Mouse (Mus musculus) urinary bladder, adult 2 months (tissue): ENCODE results near the gene Ttc6. TPM values are rescaled to one million over a fixed set of nuclear protein-coding genes. Genes with fewer than 3 reads are reported as not detected.

Experiments
- DNase-seq: peaks from one replicate; pipeline ENCODE4 v3.0.0; 2022; ENCODE audit warnings: low spot score
- polyA plus RNA-seq: library from polyadenylated mRNA; depleted of rRNA; stranded (reverse); fragments of >200 nt; gene quantifications from 2 replicates; pipeline ENCODE4 v1.2.3, GENCODE M21; 2012; rRNA removed

Gene Ttc6
- polyA plus RNA-seq: 8.5 and 11.9 TPM in 2 replicates

GRCm38 (mm10) chr12:57563909-57564308 is at the start of gene Ttc6:
Gene Ttc6, plus strand, starts transcription at chr12:57564113.
- no peak for DNase-seq

GRCm38 (mm10) chr12:57514552-57514951 is 49.4 kb upstream of the Ttc6 start:
- no peak for DNase-seq

- DNase-seq: no peak
Measured at GRCm38 (mm10) chr12:57515702-57516377, 48.1 kb upstream of the Ttc6 start.

- no peak for DNase-seq
Measured at GRCm38 (mm10) chr12:57528335-57528734, 35.6 kb upstream of the Ttc6 start.

GRCm38 (mm10) chr12:57530474-57530873 is 33.4 kb upstream of the Ttc6 start:
- no peak for DNase-seq

GRCm38 (mm10) chr12:57534517-57534878 is 29.4 kb upstream of the Ttc6 start:
- no peak for DNase-seq

GRCm38 (mm10) chr12:57534879-57535611 is 28.9 kb upstream of the Ttc6 start:
- peak; percentile 63 for DNase-seq

GRCm38 (mm10) chr12:57536056-57536908 is 27.6 kb upstream of the Ttc6 start:
- peak; percentile 58 for DNase-seq

- DNase-seq: no peak
Measured at GRCm38 (mm10) chr12:57536909-57537670, 26.8 kb upstream of the Ttc6 start.

- DNase-seq: no peak
Measured at GRCm38 (mm10) chr12:57537791-57538587, 25.9 kb upstream of the Ttc6 start.

- DNase-seq: peak; percentile 49
Measured at GRCm38 (mm10) chr12:57538588-57539550, 25.0 kb upstream of the Ttc6 start.

- no peak for DNase-seq
Measured at GRCm38 (mm10) chr12:57539551-57539985, 24.3 kb upstream of the Ttc6 start.

GRCm38 (mm10) chr12:57541118-57541517 is 22.8 kb upstream of the Ttc6 start:
- no peak for DNase-seq

GRCm38 (mm10) chr12:57541931-57542745 is 21.8 kb upstream of the Ttc6 start:
- DNase-seq: peak; percentile 58

GRCm38 (mm10) chr12:57542746-57543626 is 20.9 kb upstream of the Ttc6 start:
- peak; percentile 56 for DNase-seq

- DNase-seq: no peak
Measured at GRCm38 (mm10) chr12:57543627-57543991, 20.3 kb upstream of the Ttc6 start.

GRCm38 (mm10) chr12:57544641-57545370 is 19.1 kb upstream of the Ttc6 start:
- DNase-seq: no peak
